Comparison of ENCODE assay signal across 9 mouse cellular contexts in genomic region chr7:45869787-45870186, GRCm38 (mm10). TPM values are rescaled to one million over a fixed set of nuclear protein-coding genes. Genes with fewer than 3 reads are reported as not detected.
DNase-seq lines count a peak whose midpoint lies in the region; ATAC-seq lines count a peak whose summit lies in the region.
"Had no signal": no experiment of that assay in that cellular context is flagged by ENCODE, and none has a peak within 500 bp of the region (broad histone marks: within the 10 kb centered on the region; RNA-seq: fewer than 3 reads in every experiment).

No protein-coding gene starts in this region.

- H3K4me2 ChIP-seq in limb, embryonic 15.5 days = peak overlapping the region; percentile 60

- H3K4me3 ChIP-seq in limb, embryonic 15.5 days = peak overlapping the region; percentile 34

- no peak overlapping the region for H3K27ac ChIP-seq in limb, embryonic 15.5 days
- H3K27ac ChIP-seq: macrophage had no signal

- 1% methylated on average over 12 of the region's 14 CpGs for WGBS in limb, embryonic 15.5 days

- H3K9ac ChIP-seq in limb, embryonic 15.5 days = peak overlapping the region; percentile 14; the same call in 1 of the 2 replicates

- H3K9me3 ChIP-seq in limb, embryonic 15.5 days = no peaks in the 10 kb centered on the region

- H3K4me1 ChIP-seq in limb, embryonic 15.5 days = peaks cover 59% of the 10 kb centered on the region

- peaks cover 7% of the 10 kb centered on the region for H3K36me3 ChIP-seq in limb, embryonic 15.5 days

- DNase-seq in adrenal gland, postnatal 36 days = peak; percentile 15 to 24
- DNase-seq in adrenal gland, postnatal 4 days (ENCODE audit: low spot score in 2 of 2) = no peak
- peak; percentile 42 to 54 for DNase-seq in right cerebral cortex, postnatal 10 days (ENCODE audit: low spot score in 2 of 2)
- no peak for DNase-seq in right cerebral cortex, postnatal 25 days
- DNase-seq in ovary, postnatal 10 days (ENCODE audit: low spot score) = no peak
- DNase-seq in ovary, adult 18-20 months (ENCODE audit: low spot score) = no peak
- no peak for DNase-seq in Muller cell, postnatal 12 days (ENCODE audit: inconsistent ontology term)

- peaks cover 46% of the 10 kb centered on the region for H3K27me3 ChIP-seq in limb, embryonic 15.5 days

- no peak for ATAC-seq in limb, embryonic 15.5 days (ENCODE audit: insufficient number of reproducible peaks, low FRiP score, low TSS enrichment, low read depth)

RNA-seq across cellular contexts. Expression of gene Kdelr1, which starts 2.8 kb away (rescaled TPM):
- total RNA-seq in adrenal gland, postnatal 36 days (2021) = 100 to 1,000 TPM; 137 to 140 TPM
- total RNA-seq in adrenal gland, postnatal 4 days (2021) = 100 to 1,000 TPM; 147 to 148 TPM
- polyA plus RNA-seq in limb, embryonic 15.5 days (2015; fragmentation: Nextera tagmentation; extraction: Ambion mirVana) = 79.4 and 97.8 TPM in 2 replicates

RNA-seq across cellular contexts. Expression of gene Grin2d, which starts 8.4 kb away (rescaled TPM):
- 1 to 10 TPM in 1 of 2 experiments, under 1 TPM in 1; 0.63 to 1.2 TPM for total RNA-seq in adrenal gland, postnatal 36 days (2021)
- total RNA-seq in adrenal gland, postnatal 4 days (2021) = 1 to 10 TPM; 2.0 to 2.1 TPM
- polyA plus RNA-seq in limb, embryonic 15.5 days (2015; fragmentation: Nextera tagmentation; extraction: Ambion mirVana) = 0.48 and 0.68 TPM in 2 replicates
- polyA plus RNA-seq: macrophage had no signal

RNA-seq across cellular contexts. Expression of gene Syngr4, which starts 26.7 kb away (rescaled TPM):
- total RNA-seq in adrenal gland, postnatal 36 days (2021) = under 1 TPM in 1 of 2 experiments, not detected in 1; 0.36 TPM
- under 1 TPM; 0.79 to 0.95 TPM for total RNA-seq in adrenal gland, postnatal 4 days (2021)
- 0.49 and 0.86 TPM in 2 replicates for polyA plus RNA-seq in limb, embryonic 15.5 days (2015; fragmentation: Nextera tagmentation; extraction: Ambion mirVana)
- polyA plus RNA-seq: macrophage had no signal

RNA-seq across cellular contexts. Expression of gene Tmem143, which starts 27.0 kb away (rescaled TPM):
- 10 to 100 TPM; 55.1 to 66.5 TPM for total RNA-seq in adrenal gland, postnatal 36 days (2021)
- total RNA-seq in adrenal gland, postnatal 4 days (2021) = 10 to 100 TPM; 30.2 to 33.3 TPM
- polyA plus RNA-seq in limb, embryonic 15.5 days (2015; fragmentation: Nextera tagmentation; extraction: Ambion mirVana) = 4.4 and 5.5 TPM in 2 replicates

RNA-seq across cellular contexts. Expression of gene Grwd1, which starts 39.0 kb away (rescaled TPM):
- total RNA-seq in adrenal gland, postnatal 36 days (2021) = 10 to 100 TPM; 27.1 to 36.0 TPM
- total RNA-seq in adrenal gland, postnatal 4 days (2021) = 10 to 100 TPM; 28.2 to 28.3 TPM
- polyA plus RNA-seq in limb, embryonic 15.5 days (2015; fragmentation: Nextera tagmentation; extraction: Ambion mirVana) = 56.3 and 59.3 TPM in 2 replicates

Comparison
In these comparisons a context has a peak if more than half of its experiments do, and no peak if none do; other contexts are left out.
1. DNase-seq: peak in adrenal gland, postnatal 36 days (2 of 2) and right cerebral cortex, postnatal 10 days (2 of 2); none in adrenal gland, postnatal 4 days (0 of 2), right cerebral cortex, postnatal 25 days (single experiment), ovary, postnatal 10 days (single experiment), ovary, adult 18-20 months (single experiment) and Muller cell, postnatal 12 days (single experiment).